Mouse (Mus musculus) stomach, postnatal 0 days (tissue): ENCODE measurements at regions not wholly inside any gene's neighbourhood (a gene's known extent, or its start where the extent isn't known, plus 50 kb on each side); places are given as distances from the start of the nearest gene placed in this dataset.

Experiments used
- CTCF ChIP-seq: IDR thresholded peaks from 2 replicates; pipeline ENCODE4 v1.5.1; 2016; ENCODE audit warnings: antibody characterized with exemption, low read depth, mild to moderate bottlenecking, moderate library complexity
- EP300 ChIP-seq: optimal IDR thresholded peaks from 2 replicates; pipeline ENCODE3; 2016; ENCODE audit warnings: antibody characterized with exemption

- TF ChIP-seq EP300, result no peak
- no peak for TF ChIP-seq CTCF
Measured at GRCm38 (mm10) chr16:50070728-50071127, 270.4 kb downstream of the Cd47 start.
